Mouse (Mus musculus): Measurements from ENCODE around the gene Stk4. TPM values are rescaled to one million over a fixed set of nuclear protein-coding genes. Genes with fewer than 3 reads are reported as not detected.

Gene Stk4
- total RNA-seq, 1 experiment from 2014 or later = 34.7 TPM

GRCm38 (mm10) chr2:164174649-164175395 lies 104.7 kb downstream of the Stk4 start:
- DNase-seq = no peak

DNA sequence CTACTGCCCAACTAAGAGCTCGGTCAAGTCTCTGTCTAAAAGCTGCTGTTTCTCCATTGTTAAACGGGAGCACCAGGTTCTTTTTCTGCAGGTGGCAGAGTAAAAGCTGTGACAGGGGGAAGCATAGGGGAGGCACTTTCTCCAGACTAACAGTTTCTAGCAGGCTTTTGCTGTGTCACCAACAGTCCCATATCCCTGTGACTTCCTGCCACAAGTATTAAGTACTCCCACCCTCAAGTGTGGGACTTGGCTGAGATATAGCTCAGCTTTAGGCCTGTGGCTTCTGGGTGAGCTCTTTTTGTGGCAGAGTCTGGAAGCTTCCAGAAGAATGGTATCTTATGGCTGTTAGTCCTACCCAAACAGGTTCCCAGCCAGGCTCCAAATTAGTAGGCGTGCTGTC lies 105.7 kb downstream of the Stk4 start:
- no peak for DNase-seq

- DNase-seq = no peak
Measured at GRCm38 (mm10) chr2:164177831-164178230, 107.7 kb downstream of the Stk4 start.

DNA sequence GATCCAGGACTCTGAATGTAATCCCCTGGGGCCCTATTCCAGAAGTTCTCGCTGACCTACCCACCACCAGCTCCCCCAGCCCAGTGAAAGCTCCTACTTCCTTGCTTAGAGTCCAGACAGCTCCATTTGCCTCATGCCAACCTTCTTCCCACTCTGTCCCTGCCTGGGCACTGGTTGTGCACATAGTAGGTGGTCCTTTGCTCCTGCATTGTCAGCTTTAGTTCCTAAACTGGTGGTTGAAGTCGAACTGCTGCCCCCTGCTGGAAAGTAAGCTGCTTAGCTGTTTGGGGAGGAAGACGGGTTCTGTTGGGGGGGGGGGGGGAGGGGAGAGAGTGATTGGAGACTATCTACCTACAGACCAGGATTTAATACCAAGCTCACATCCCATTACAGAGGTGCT lies 110.0 kb downstream of the Stk4 start:
- DNase-seq = peak; percentile 43

DNA sequence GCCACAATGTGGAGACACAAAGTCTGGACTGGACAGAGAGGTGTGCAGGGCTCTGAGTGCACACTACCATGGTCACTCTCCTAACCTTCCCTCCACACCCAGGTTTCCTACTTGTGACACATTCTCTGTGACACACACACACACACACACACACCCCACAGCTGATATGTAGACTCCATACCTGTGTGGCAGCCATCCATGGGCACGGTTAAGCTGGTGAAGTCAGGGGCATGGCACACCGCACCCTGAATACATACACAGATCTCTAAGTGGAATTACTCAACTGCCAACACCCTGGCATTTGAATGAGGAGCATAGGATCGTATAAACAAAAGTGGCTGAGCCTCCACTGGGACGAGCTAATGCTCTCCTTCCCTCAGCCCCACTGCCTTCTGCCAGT lies 110.6 kb downstream of the Stk4 start:
- DNase-seq = no peak

DNA sequence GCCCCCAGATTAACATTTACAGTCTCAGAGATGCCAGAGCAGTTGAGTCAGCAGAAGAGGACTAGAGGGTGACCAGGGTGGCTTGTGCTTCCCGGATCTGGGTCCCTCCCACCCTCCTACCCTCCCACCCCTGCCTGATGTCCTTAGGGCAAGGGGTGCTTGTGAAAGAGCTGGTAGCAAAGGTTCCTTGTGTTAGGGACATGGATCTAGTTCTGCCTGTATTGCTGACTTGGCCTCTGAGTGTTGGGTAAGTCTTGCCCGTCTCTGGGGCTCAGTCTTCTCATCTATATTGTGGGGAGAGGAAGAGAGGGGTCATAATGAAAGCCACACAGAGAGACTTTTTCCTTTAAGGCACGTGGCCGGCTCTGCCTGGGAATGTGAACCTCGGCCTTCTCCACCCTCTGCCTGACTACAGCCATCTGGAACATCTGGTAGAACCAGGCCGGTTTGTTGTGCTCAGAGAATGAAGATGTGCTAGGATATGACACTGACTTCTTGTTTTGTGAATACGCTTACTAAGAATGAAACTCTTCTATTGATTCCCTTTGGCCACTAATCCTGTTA lies 112.7 kb downstream of the Stk4 start, which contains the start of gene Wfdc5:
Gene Wfdc5, minus strand, starts transcription at position 51 of the 564 bp plus-strand sequence.
- no peak for DNase-seq

DNA sequence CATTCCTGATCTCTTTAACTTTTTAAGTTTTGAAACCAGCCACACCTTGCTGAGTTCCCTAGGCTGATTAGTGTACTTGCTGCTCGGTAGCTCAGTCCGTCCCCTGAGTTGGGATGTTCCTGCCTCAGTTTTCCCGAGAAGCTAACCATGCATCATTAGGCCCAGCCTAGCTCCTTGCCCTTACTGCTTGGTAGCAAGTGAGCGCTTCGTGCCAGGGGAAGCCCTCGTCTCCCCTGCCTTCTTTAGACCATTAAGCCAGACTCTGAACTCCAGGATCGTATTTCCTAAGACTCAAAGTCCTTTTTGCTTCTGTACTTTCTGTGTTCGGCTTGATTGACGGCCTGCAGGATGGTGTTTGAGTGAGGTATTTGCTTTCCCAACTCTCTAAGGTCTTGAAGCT lies 113.2 kb downstream of the Stk4 start:
- DNase-seq = no peak

DNA sequence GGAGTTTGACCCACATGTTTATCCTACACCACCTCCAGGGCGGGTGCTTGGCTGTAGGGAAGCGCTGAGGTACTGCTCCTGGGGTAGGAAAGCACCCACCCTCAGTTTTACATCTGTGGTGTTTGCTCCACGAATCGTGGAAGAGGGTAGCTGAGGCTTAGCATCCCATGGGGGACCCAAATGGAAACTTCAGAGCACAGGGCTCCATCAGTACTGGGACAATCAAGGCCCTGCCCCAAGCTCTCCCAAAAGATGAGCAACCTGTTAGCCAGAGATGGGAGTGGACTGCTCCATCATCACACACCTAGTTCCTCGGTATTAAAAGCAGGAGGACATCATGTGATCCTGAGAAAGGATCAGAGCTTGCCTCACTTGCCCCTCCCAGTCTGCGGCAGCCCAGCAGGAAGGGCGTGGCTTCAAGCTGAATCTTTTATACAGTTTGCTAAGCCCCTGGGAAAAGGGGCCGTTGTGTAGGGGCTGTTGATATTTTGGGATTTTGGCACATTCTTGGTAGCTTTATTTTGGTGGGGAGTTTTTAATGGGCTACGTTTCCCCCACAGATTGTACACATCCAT lies 114.1 kb downstream of the Stk4 start:
- DNase-seq = no peak

- no peak for DNase-seq
Measured at GRCm38 (mm10) chr2:164188722-164189121, 118.6 kb downstream of the Stk4 start.

DNA sequence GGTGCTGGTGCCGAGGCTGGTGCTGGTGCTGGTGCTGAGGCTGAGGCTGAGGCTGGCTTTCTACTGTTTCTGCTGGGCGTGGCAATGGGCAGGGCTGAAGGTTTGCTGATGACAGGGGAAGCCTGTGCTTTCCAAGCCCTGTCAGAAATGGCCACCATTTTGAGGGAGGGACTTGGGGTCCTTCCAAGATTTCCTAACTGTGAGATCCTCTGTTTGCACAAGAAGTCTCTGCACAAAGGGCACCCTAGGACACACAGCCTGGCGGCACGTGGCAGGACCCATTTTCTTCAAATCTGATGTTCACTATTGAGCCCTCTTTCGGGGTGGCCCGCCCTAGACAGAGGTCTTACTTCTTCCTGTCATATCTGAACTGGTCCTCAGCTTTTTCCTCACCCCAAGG lies 120.5 kb downstream of the Stk4 start, which contains the start of gene Wfdc12:
Gene Wfdc12, minus strand, starts transcription at position 33 of the 400 bp plus-strand sequence.
- no peak for DNase-seq

- DNase-seq = no peak
Measured at GRCm38 (mm10) chr2:164192279-164192678, 122.2 kb downstream of the Stk4 start.

GRCm38 (mm10) chr2:164194959-164195630 lies 125.0 kb downstream of the Stk4 start:
- DNase-seq = no peak

DNA sequence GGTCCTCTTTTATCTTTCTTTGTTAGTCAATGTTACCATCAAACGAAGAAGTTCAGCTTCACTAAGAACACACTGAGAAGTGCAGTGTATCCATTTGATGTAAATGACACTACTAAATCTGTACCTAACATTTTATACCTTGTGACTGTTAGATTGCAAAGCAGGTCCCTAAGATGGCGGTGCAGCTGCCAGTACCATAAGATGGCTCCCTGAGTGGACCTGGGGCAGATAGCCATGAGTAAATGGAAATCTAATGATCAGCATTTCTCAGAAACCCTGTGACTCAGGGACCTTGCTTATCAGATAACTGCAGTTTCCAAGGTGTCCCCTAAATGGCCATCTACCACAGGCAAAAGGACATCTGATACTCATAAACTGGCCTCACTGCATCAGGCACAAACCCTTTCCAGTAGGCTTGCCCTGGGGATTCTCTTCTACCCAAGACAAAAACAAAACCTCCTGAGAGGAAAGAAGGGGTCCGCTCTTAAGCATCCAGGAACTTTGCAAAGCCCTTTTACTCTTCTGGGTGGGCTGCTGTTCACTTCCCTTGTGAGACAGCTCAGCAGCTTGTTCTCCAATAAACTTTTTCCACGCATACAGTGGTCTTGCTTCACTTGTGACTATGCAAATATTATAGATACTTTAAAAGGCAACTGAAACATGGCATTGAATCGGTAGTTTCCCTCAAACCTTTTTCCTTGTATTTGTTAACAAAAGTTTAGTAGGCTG lies 126.0 kb downstream of the Stk4 start:
- DNase-seq = no peak

DNA sequence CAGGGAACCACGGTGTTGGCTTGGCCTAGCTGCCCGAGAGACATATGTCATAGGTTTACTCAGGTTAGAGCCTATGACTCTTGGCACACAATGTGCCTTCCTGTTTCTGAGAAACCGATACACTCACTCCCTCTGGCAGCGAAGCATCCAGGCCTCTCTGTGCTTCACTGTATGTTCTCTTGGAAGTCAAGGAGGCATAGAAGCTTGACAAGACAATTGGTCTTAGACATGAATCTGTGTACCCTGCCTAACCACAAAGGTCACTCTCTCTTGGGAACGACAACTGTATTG lies 126.5 kb downstream of the Stk4 start:
- DNase-seq = no peak

DNA sequence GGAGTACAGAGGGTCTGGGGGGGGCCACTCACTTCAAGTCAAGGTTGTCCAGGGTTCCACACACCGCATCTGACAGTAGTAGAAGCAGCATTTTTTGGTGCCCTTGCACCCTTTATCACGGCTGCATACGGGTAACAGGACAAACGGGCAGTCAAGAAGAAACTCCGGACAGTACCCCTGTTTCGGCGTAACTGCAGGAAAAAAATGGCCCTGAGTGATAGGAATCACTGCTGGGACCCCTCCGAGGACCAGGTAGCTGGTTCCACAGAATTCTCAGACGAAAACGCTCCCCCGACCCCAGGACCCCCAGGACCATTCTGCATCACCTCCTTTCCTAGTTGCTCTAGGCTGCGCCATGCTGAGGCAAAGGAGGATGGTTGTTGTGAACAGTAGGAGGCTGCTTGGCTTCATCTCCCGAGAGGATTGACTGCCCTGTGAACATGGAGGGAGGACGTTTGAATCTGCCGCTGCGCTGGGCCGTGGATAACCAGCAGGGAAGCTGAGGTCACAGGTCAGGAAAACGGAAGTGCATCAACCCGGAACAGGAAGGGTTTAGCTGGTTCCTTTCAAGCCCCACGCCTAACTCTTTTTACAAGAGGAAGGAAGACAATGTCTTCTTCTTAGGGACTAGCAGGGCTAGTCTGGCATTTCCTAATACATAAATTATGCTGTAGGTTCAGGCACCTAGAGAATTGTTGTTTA lies 129.7 kb downstream of the Stk4 start, which contains the start of gene Wfdc15a:
Gene Wfdc15a, minus strand, starts transcription at position 505 of the 702 bp plus-strand sequence.
- no peak for DNase-seq

Other genes with a start within 250 kb of the Stk4 start
- gene Ccn5, start 249.5 kb upstream of the Stk4 start, total RNA-seq (2021) = not detected in 2 replicates
- not detected in 2 replicates for gene Kcnk15, start 216.7 kb upstream of the Stk4 start, total RNA-seq (2021)
- gene Rims4, start 151.6 kb upstream of the Stk4 start, total RNA-seq (2021) = 182 and 190 TPM in 2 replicates
- 241 TPM in 2 replicates for gene Ywhab, start 75.4 kb upstream of the Stk4 start, total RNA-seq (2021)
- gene Pabpc1l, start 44.9 kb upstream of the Stk4 start, total RNA-seq (2021) = 0.48 and 2.2 TPM in 2 replicates
- gene Tomm34, start 847 bp downstream of the Stk4 start, total RNA-seq (2021) = 44.3 and 46.8 TPM in 2 replicates
- gene Kcns1, start 100.8 kb downstream of the Stk4 start, total RNA-seq (2021) = not detected in 2 replicates
- not detected in 2 replicates for gene Wfdc5, start 112.4 kb downstream of the Stk4 start, total RNA-seq (2021)
- 2.6 TPM in 1 of 2 replicates, not detected in the other for gene Wfdc12, start 120.3 kb downstream of the Stk4 start, total RNA-seq (2021)
- not detected in 2 replicates for gene Wfdc15a, start 129.8 kb downstream of the Stk4 start, total RNA-seq (2021)
- not detected in 2 replicates for gene Wfdc15b, start 151.3 kb downstream of the Stk4 start, total RNA-seq (2021)
- not detected in 2 replicates for gene Svs2, start 168.1 kb downstream of the Stk4 start, total RNA-seq (2021)
- gene Svs3b, start 186.3 kb downstream of the Stk4 start, total RNA-seq (2021) = not detected in 2 replicates
- not detected in 2 replicates for gene Svs4, start 208.1 kb downstream of the Stk4 start, total RNA-seq (2021)
- gene Svs3a, start 218.9 kb downstream of the Stk4 start, total RNA-seq (2021) = not detected in 2 replicates
- gene Svs6, start 246.4 kb downstream of the Stk4 start, total RNA-seq (2021) = not detected in 2 replicates